Mouse (Mus musculus): Measurements from ENCODE around the gene Arhgdib. TPM values are rescaled to one million over a fixed set of nuclear protein-coding genes. Genes with fewer than 3 reads are reported as not detected.

Arhgdib gene
- polyA plus RNA-seq, 1 experiment from 2014 or later, result 86.1 TPM

- H3K4me2 ChIP-seq (ENCODE audit: low read length), result no peak overlapping the region
- H3K27ac ChIP-seq (replicated peaks in 1 of 2; ENCODE audit: control insufficient read depth in 1 of 2, insufficient read depth in 1 of 2, low read depth in 2 of 2, low read length in 2 of 2), result 0 out of 4 replicates have a peak overlapping the region, but pooled peaks of 1 of the 2 experiments have one; percentile 6
- no peaks in the 10 kb centered on the region for H3K9me3 ChIP-seq (ENCODE audit: control insufficient read depth, low read length)
- H3K4me1 ChIP-seq (ENCODE audit: control insufficient read depth in 2 of 2, insufficient read depth in 2 of 2, low read length in 2 of 2), result peaks cover 18 to 19% of the 10 kb centered on the region in 2 experiments
- H3K27me3 ChIP-seq (ENCODE audit: control insufficient read depth, insufficient read depth, low read length), result no peaks in the 10 kb centered on the region
- WGBS, result 52% methylated on average over 9 of the region's 9 CpGs
- no peaks in the 10 kb centered on the region for H3K36me3 ChIP-seq (ENCODE audit: control insufficient read depth, insufficient read depth, low read length)
- no peak overlapping the region for H3K9ac ChIP-seq (ENCODE audit: low read length)
- peak; percentile 31; the same call in 1 of the 2 replicates for ATAC-seq (ENCODE audit: insufficient number of reproducible peaks, insufficient read depth, low FRiP score, low read depth)
- H3K4me3 ChIP-seq (ENCODE audit: control insufficient read depth in 1 of 2, insufficient read depth in 1 of 2, low read depth in 1 of 2, low read length in 2 of 2), result no peak overlapping the region
These were observed 31.3 kb downstream of the Arhgdib start for GRCm38 (mm10) chr6:136910247-136910890.

- Histone ChIP-seq H3K27me3 (ENCODE audit: control insufficient read depth, insufficient read depth, low read length) (no peaks in the 10 kb centered on the region), H3K4me2 (ENCODE audit: low read length) (no peak overlapping the region), H3K4me1 (ENCODE audit: control insufficient read depth in 2 of 2, insufficient read depth in 2 of 2, low read length in 2 of 2) (peaks cover 15 to 16% of the 10 kb centered on the region in 2 experiments), H3K36me3 (ENCODE audit: control insufficient read depth, insufficient read depth, low read length) (no peaks in the 10 kb centered on the region), H3K9ac (ENCODE audit: low read length) (no peak overlapping the region), H3K4me3 (ENCODE audit: control insufficient read depth in 1 of 2, insufficient read depth in 1 of 2, low read depth in 1 of 2, low read length in 2 of 2) (no peak overlapping the region), H3K27ac (replicated peaks in 1 of 2; ENCODE audit: control insufficient read depth in 1 of 2, insufficient read depth in 1 of 2, low read depth in 2 of 2, low read length in 2 of 2) (no peak overlapping the region), H3K9me3 (ENCODE audit: control insufficient read depth, low read length) (no peaks in the 10 kb centered on the region)
- 81% methylated on average over 10 of the region's 10 CpGs for WGBS
- no peak for ATAC-seq (ENCODE audit: insufficient number of reproducible peaks, insufficient read depth, low FRiP score, low read depth)
These were observed 34.8 kb downstream of the Arhgdib start for GRCm38 (mm10) chr6:136906937-136907293.

GRCm38 (mm10) chr6:136906283-136906936 is 35.3 kb downstream of the Arhgdib start:
- Histone ChIP-seq H3K9me3 (ENCODE audit: control insufficient read depth, low read length) (no peaks in the 10 kb centered on the region), H3K36me3 (ENCODE audit: control insufficient read depth, insufficient read depth, low read length) (no peaks in the 10 kb centered on the region), H3K27me3 (ENCODE audit: control insufficient read depth, insufficient read depth, low read length) (no peaks in the 10 kb centered on the region), H3K9ac (ENCODE audit: low read length) (no peak overlapping the region), H3K27ac (replicated peaks in 1 of 2; ENCODE audit: control insufficient read depth in 1 of 2, insufficient read depth in 1 of 2, low read depth in 2 of 2, low read length in 2 of 2) (no peak overlapping the region), H3K4me2 (ENCODE audit: low read length) (no peak overlapping the region), H3K4me1 (ENCODE audit: control insufficient read depth in 2 of 2, insufficient read depth in 2 of 2, low read length in 2 of 2) (peaks cover 15 to 16% of the 10 kb centered on the region in 2 experiments), H3K4me3 (ENCODE audit: control insufficient read depth in 1 of 2, insufficient read depth in 1 of 2, low read depth in 1 of 2, low read length in 2 of 2) (no peak overlapping the region)
- WGBS, result 67% methylated on average over 19 of the region's 19 CpGs
- no peak for ATAC-seq (ENCODE audit: insufficient number of reproducible peaks, insufficient read depth, low FRiP score, low read depth)

- ATAC-seq (ENCODE audit: insufficient number of reproducible peaks, insufficient read depth, low FRiP score, low read depth), result no peak
- H3K9ac ChIP-seq (ENCODE audit: low read length), result no peak overlapping the region
- H3K36me3 ChIP-seq (ENCODE audit: control insufficient read depth, insufficient read depth, low read length), result no peaks in the 10 kb centered on the region
- peaks cover 6 to 7% of the 10 kb centered on the region in 2 experiments; a peak in 2 of 4 replicates for H3K4me1 ChIP-seq (ENCODE audit: control insufficient read depth in 2 of 2, insufficient read depth in 2 of 2, low read length in 2 of 2)
- 70% methylated on average over 8 of the region's 8 CpGs for WGBS
- no peaks in the 10 kb centered on the region for H3K9me3 ChIP-seq (ENCODE audit: control insufficient read depth, low read length)
- no peak overlapping the region for H3K4me2 ChIP-seq (ENCODE audit: low read length)
- no peak overlapping the region for H3K27ac ChIP-seq (replicated peaks in 1 of 2; ENCODE audit: control insufficient read depth in 1 of 2, insufficient read depth in 1 of 2, low read depth in 2 of 2, low read length in 2 of 2)
- no peaks in the 10 kb centered on the region for H3K27me3 ChIP-seq (ENCODE audit: control insufficient read depth, insufficient read depth, low read length)
- H3K4me3 ChIP-seq (ENCODE audit: control insufficient read depth in 1 of 2, insufficient read depth in 1 of 2, low read depth in 1 of 2, low read length in 2 of 2), result no peak overlapping the region
These were observed 37.7 kb downstream of the Arhgdib start for GRCm38 (mm10) chr6:136903885-136904470.

GRCm38 (mm10) chr6:136902527-136902926 is 39.2 kb downstream of the Arhgdib start:
- Histone ChIP-seq H3K27ac (replicated peaks in 1 of 2; ENCODE audit: control insufficient read depth in 1 of 2, insufficient read depth in 1 of 2, low read depth in 2 of 2, low read length in 2 of 2) (no peak overlapping the region), H3K9ac (ENCODE audit: low read length) (no peak overlapping the region), H3K4me1 (ENCODE audit: control insufficient read depth in 2 of 2, insufficient read depth in 2 of 2, low read length in 2 of 2) (peaks cover 10% of the 10 kb centered on the region in 2 experiments; a peak in 3 of 4 replicates), H3K36me3 (ENCODE audit: control insufficient read depth, insufficient read depth, low read length) (no peaks in the 10 kb centered on the region), H3K9me3 (ENCODE audit: control insufficient read depth, low read length) (no peaks in the 10 kb centered on the region), H3K4me2 (ENCODE audit: low read length) (no peak overlapping the region), H3K27me3 (ENCODE audit: control insufficient read depth, insufficient read depth, low read length) (no peaks in the 10 kb centered on the region), H3K4me3 (ENCODE audit: control insufficient read depth in 1 of 2, insufficient read depth in 1 of 2, low read depth in 1 of 2, low read length in 2 of 2) (no peak overlapping the region)
- 83% methylated on average over 9 of the region's 9 CpGs for WGBS
- no peak for ATAC-seq (ENCODE audit: insufficient number of reproducible peaks, insufficient read depth, low FRiP score, low read depth)

GRCm38 (mm10) chr6:136901010-136901409 is 40.7 kb downstream of the Arhgdib start:
- Histone ChIP-seq H3K4me3 (ENCODE audit: control insufficient read depth in 1 of 2, insufficient read depth in 1 of 2, low read depth in 1 of 2, low read length in 2 of 2) (no peak overlapping the region), H3K4me2 (ENCODE audit: low read length) (no peak overlapping the region), H3K36me3 (ENCODE audit: control insufficient read depth, insufficient read depth, low read length) (no peaks in the 10 kb centered on the region), H3K9ac (ENCODE audit: low read length) (no peak overlapping the region), H3K4me1 (ENCODE audit: control insufficient read depth in 2 of 2, insufficient read depth in 2 of 2, low read length in 2 of 2) (peaks cover 4 to 7% of the 10 kb centered on the region in 2 experiments), H3K27me3 (ENCODE audit: control insufficient read depth, insufficient read depth, low read length) (no peaks in the 10 kb centered on the region), H3K27ac (replicated peaks in 1 of 2; ENCODE audit: control insufficient read depth in 1 of 2, insufficient read depth in 1 of 2, low read depth in 2 of 2, low read length in 2 of 2) (no peak overlapping the region), H3K9me3 (ENCODE audit: control insufficient read depth, low read length) (no peaks in the 10 kb centered on the region)
- ATAC-seq (ENCODE audit: insufficient number of reproducible peaks, insufficient read depth, low FRiP score, low read depth), result no peak
- 70% methylated on average over 2 of the region's 2 CpGs for WGBS

GRCm38 (mm10) chr6:136900369-136901009 is 41.2 kb downstream of the Arhgdib start:
- no peak for ATAC-seq (ENCODE audit: insufficient number of reproducible peaks, insufficient read depth, low FRiP score, low read depth)
- Histone ChIP-seq H3K4me2 (ENCODE audit: low read length) (no peak overlapping the region), H3K36me3 (ENCODE audit: control insufficient read depth, insufficient read depth, low read length) (no peaks in the 10 kb centered on the region), H3K4me3 (ENCODE audit: control insufficient read depth in 1 of 2, insufficient read depth in 1 of 2, low read depth in 1 of 2, low read length in 2 of 2) (no peak overlapping the region), H3K9ac (ENCODE audit: low read length) (no peak overlapping the region), H3K9me3 (ENCODE audit: control insufficient read depth, low read length) (no peaks in the 10 kb centered on the region), H3K4me1 (ENCODE audit: control insufficient read depth in 2 of 2, insufficient read depth in 2 of 2, low read length in 2 of 2) (peaks cover 4 to 7% of the 10 kb centered on the region in 2 experiments), H3K27ac (replicated peaks in 1 of 2; ENCODE audit: control insufficient read depth in 1 of 2, insufficient read depth in 1 of 2, low read depth in 2 of 2, low read length in 2 of 2) (no peak overlapping the region), H3K27me3 (ENCODE audit: control insufficient read depth, insufficient read depth, low read length) (no peaks in the 10 kb centered on the region)
- 44% methylated on average over 4 of the region's 4 CpGs for WGBS
